Mouse (Mus musculus) kidney, postnatal 10 days (tissue): ENCODE measurements around the gene Gm17657.

ENCODE experiments used
- DNase-seq: peaks from one replicate; pipeline ENCODE4 v3.0.0; 2021; ENCODE audit warnings: mixed read lengths

Gm17657 gene

DNA sequence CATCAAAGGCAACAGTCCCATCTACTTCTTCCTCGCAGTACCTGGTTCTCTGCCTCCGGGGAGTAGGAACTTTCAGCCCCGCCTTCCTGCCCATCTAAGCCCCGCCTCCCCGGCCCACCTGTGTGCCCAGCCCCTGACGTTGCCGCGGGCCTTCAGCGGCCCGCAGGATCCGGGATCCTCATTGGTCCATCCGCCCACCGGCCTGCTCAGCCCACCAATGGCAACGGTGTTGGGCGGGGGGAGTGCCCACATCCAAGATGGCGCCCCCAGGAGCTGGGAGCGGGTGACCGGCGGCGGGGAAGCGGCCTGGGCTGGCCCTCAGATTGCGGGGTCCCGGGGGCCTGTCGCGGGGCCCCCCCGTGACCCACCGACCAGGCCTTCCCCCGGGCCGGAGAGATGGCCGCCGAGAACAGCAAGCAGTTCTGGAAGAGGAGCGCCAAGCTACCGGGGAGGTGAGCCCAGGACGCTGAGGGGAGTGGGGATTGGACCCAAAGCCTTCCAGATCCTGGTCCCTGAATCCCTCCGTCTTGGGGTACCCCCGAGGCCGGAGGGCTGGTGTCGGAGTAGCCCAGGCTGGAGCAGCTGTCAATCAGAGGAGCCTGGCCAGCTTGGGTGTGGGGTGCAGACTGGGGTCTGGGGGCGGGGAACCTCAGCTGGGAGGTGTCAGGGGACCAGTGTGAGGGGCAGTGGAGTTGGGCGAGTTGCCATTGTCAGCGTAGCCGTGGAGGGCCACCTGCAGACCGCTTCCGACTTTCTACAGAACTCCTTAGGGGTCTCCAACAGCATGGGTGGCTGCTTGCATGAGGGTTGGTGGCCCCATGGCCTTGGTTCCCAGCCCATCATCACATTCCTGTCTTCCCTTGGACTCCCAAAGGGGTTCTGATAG lies at the start of gene Gm17657, which contains the start of gene Tbc1d22b:
Gm17657 (minus strand) TSS at position 96 of the 886 bp plus-strand sequence.
Tbc1d22b (plus strand) TSS at position 243 of the 886 bp plus-strand sequence.
- peak; percentile 97 for DNase-seq

DNA sequence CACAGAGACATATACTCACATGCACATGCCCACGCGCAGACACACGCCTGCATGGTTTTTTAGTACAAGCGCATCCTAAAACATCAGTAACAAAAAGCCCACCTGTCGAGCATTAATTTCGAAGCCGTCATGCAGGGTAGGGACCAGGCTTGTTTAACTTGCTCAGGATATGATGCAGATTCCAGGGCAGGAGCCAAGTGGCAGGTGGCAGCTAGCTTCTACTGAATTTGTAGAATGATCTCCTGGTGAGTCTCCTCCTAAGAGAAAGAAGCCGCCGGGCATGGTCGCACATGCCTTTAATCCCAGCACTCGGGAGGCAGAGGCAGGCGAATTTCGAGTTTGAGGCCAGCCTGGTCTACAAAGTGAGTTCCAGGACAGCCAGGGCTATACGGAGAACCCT lies 49.6 kb upstream of the Gm17657 start:
- DNase-seq: no peak

DNA sequence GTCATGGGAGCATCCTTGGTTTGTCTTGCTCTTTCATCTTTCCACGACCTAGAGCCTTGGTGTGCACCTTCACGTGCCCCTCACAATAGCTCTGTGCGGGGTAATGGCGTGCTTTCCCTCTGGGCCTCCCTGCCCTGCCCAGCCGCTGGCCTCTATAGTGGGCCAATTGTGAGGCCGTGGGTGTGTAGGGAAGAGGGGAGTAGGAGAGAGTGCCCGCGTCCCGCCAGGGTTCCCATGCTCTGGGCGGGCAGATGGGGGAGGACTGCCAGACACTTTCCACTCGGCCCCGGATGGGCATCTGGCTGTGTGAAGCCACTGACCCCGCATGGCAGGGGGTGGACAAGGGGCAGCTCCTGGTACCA lies 47.3 kb upstream of the Gm17657 start:
- DNase-seq: no peak

DNA sequence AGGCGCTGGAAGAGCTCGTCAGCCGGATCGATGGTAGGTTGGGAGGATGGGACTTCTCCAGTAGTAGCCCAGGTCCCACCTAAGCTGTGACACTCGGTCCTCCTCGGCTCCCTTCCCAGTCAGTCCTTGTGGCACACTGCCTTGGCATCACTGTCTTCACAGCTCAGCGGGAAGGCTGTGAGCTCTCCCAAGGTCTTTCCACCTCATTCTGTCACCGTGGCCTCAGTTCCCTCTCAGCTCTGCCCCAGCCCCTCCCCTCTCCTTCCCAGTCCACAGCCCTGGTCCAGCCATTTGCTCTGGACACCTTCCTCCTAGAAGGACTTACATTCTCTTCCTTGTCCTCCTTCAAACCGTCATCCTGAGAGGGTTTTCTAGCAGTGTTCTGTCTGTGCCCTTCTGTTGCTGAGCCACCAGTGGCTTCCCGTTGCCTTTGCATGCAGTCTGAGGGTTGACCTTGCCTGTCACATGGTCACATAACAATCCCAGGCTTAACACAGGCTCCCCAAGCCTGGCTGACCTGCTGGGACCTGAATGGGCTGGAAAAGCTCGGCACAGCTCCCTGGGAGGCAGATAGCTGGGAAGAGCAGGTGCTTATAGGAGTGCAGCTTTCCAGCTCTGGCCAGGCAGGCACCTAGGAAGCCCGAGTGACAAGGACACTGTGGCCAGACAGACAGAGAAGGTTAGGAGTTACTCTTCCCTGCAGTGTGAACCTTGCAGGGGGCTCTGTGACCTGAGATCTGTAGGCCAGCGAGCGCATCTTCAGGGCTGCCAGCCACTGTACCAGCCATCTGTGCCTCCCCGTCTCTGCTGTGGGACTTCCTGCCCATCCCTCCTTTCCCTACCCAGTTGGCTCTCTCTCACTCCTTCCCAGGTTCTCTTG lies 46.7 kb upstream of the Gm17657 start:
- DNase-seq: peak; percentile 25

DNA sequence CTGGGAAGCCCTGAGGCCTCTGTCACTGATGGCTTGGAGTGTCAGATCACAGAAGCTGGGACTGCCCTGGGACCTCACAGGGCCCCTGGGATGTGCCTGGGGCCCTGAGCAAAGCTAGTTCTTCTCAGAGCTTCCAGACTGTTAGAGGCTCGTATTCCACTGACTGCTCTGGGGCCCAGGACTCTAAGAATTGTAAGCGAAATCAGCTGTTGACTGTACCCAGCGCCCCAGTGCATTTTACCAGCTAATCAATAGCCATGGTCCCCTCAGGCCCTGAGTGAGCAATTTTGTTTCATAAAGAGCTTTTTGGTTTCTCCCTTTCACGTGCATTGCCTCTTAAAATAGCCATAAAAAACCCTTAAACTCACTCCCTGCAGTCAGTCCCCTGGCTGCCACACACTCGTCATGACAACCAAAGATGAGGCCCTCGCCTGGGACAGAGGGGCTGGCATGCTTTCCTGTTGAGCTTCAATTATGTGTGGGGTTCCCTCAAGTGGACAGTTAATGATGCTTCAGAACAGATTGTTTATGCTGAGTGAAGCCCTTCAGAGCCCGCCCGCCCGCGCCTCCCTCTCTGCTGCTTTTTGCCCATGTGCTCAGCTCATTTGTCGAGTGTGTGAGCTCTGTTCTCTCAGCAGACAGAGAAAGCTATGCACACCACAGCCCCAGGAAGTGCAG lies 39.9 kb upstream of the Gm17657 start:
- no peak for DNase-seq

DNA sequence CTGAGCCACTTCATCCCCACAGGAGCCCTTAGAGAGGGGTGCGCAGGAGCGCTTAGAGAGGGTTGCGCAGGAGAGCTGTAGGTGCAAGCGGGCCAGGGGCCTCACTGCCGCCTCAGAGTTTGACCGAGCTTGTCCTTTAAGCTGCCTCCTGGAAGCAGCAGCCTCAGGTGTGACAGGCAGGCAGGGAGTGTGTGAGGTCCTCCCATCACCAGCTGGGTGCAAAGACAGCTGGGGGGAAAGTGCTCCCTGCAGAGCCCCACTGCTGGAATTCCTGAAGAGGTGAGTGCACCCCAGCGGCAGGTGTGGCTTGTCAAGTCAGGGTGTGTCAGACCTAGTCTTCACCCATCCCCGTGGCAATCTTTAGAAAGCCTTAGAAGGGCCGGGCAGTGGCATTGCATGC lies 37.5 kb upstream of the Gm17657 start:
- DNase-seq: no peak

DNA sequence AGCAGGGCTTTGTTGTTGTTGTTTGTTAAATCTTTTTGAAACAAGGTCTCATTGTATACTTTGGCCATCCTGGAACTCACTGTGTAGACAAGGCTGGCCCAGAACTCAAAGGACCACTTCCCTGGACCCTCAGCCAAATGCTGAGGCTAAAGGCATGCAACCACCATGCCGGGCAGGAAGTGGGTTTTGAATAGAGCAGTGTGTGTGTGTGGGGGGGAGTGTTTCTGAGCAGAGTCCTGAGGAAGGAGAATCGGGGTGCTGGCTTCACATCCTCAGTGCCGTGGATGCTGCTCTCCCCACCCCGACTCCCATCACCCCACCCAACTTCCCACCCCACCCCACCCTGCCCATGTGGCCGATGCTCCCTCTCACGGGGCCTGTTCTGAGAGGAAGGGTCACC lies 36.0 kb upstream of the Gm17657 start:
- no peak for DNase-seq

DNA sequence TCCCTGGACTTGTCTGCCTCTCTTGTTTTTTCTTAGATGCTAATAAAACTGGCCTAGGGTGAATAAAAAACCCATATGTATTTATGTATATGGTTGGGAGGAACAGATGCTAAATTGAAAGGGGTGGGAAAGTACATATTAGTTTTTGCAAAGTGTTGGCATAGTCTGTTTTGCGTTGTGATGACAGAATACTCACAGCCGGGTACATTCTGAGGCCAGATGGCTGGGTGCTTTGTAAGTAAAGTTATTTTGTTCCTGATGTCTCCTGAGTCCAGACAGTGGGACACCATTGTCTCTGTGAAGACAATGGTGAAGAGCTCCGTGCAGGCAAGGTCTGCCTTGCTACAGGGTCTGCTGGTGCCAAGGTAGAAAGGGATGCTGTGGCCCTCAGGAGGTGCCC lies 35.3 kb upstream of the Gm17657 start:
- no peak for DNase-seq

DNA sequence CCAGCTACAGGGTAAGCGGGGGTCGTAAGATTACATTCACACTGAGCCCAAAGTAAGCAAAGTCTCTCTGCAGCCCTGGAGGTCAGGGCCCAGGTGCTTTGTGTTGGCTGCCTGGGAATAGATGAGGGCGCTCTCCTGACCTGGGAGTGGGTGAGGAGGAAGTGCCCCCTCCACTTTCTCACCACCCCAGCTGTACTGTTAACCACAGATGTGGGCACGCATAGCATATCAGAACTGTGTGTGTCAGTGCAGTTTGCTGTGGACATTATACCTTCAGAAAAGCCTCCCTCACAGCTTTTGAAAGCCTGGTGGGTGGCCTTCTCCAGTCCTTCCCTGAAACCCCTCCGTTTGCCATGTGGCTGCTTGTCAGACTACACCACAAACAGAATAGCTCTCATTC lies 34.9 kb upstream of the Gm17657 start:
- no peak for DNase-seq

DNA sequence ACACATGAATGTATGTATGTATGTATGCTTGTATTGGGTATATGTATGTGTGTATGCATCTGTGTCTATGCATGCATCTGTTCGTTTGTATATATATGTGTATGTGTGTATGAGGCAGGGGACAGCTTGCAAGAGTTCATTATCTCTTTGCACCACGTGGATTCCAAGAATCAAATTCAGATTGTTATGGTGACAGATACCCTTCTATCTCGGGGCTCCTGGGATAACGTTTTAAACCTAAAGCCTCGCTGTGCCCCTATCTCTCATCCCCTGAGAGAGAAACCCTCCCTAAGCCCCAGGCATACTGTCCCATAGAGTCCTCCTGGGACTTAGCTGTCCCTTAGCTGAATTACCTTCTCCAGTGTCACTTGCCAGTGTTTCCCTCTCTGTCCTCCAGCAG lies 34.1 kb upstream of the Gm17657 start:
- DNase-seq: no peak

DNA sequence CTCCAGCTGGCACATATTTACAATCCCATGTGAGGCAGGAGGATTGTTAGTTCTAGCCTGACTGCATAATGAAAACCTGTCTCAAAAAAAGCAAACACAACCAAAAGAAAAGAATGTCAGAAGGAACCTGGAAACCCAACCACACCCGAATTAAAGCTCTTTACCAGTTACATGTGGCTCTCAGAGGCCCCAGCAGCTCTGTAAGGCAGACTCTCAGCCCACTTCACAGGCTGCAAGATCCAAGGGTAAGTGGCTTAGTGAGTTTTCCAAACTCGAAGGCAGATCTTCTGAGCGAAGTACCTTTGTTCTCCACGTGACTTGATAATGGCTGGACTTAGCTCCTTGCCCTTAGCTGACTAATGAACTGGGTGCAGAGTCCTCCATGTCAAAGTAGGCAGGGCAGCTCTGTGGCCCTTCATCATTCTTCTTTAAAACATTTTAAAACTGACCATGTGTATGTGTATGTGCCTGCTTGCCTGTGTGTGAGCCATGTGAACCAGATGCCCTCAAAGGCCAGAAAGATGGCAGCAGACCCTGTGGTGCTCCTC lies 30.2 kb upstream of the Gm17657 start:
- no peak for DNase-seq

DNA sequence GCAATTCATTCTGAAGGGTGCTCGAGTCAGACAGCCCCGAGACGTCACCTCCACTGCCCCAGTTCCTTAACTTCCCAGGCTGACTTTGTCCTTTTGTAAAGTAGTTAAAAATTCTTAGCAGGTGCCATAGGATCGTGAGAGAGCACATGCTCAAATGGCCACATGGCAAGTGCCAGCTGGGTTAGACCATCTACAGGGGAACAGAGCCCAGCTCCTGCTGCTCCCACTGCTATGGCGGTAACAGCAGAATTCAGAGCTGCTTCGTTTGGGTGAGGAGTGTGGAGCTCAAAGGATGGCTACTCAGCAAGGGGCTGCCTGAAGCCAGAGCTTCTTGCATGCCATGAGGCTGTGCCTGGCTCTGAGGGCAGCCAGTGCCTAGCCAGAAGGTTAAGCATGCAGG lies 20.4 kb upstream of the Gm17657 start:
- DNase-seq: no peak

DNA sequence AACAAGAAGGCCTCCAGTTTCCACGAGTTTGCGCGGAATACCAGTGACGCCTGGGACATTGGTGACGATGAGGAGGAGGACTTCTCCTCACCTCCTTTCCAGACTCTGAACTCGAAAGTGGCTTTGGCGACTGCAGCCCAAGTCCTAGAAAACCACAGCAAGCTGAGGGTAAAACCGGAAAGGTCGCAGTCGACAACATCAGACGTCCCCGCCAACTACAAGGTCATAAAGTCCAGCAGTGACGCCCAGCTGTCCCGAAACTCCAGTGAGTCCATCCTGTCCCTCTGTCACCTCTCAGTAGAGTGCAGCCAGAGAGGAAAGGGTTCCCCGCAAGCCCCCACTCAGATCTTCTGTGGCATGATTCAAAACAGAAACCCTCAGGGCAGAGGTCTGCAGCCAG lies 19.0 kb upstream of the Gm17657 start:
- DNase-seq: no peak

DNA sequence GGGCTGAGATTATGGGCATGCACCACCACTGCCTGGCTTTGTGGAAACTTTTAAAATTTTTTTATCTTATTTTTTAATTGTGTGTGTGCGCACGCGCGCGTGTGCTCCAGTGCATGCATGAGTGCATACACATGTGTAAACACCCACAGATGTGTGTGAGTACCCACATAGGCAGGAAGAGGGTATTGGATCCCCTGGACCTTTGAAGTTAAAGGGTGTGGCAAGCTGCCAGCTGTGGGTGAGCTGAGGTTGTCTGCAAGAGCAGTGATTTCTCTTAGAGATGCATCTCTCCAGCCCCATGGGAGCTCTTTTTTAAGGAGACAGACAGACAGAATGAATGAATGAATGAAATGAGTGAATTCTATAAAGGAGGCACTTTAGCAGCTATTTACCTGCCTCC lies 16.1 kb upstream of the Gm17657 start:
- no peak for DNase-seq

DNA sequence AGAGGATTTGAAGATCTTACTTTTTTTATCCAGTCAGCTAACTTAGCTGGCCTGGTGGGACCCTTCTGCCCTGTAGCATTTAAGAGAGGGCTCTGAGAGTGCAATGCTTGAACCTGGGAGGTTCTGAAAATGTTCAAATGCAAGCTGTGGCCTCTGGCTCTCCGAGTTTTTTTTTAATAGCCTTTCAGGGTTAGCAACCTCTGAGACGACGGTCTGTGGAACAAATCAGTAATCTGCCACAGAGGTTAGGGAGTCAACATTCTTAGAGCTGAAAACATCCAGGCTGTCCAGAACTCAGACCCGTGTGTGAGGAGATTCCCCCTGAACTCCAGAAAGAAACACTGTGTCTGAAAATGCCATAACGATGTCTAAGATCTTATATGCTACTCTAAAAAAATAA lies 9.0 kb upstream of the Gm17657 start:
- DNase-seq: no peak

DNA sequence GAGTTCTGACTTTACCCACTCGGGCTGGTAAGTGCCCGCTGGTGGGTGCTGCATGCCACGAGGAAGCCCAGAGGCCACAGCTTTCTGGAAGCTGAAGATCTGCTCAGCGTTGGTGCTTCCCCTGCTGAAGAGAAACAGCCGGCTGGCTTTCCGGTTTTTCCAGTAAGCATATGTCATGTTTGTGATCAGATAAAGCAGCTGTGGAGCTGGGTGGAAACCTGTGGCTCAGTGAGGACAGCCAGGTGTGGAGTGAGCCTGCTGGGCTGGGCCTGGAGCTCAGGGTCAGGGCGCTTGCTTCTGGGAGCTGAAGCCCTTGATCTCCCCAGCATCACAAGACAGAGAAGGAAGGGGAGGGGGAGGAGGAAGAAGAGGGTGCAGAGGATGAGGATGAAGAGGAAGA lies 7.5 kb upstream of the Gm17657 start:
- peak; percentile 60 for DNase-seq

DNA sequence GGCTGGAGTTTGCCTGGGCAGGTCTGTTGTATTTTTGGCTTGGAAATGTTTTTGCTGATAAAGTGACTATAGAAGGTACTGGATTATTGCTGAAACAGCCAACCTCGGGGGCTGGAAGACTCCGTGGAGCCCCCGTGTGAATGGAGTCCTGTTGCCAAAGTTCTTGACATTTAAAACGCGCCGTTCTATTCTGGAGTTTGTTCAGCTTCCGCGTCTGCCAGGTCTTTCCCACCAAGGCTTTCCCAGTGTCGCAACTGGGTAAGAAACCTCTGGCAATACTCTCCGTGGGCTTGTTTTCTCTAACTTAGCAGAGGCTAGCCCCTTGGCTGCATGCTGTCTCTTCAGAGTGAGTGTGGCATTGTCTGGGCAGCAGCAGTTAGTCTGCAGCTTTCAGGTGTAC lies 7.0 kb upstream of the Gm17657 start:
- DNase-seq: no peak

DNA sequence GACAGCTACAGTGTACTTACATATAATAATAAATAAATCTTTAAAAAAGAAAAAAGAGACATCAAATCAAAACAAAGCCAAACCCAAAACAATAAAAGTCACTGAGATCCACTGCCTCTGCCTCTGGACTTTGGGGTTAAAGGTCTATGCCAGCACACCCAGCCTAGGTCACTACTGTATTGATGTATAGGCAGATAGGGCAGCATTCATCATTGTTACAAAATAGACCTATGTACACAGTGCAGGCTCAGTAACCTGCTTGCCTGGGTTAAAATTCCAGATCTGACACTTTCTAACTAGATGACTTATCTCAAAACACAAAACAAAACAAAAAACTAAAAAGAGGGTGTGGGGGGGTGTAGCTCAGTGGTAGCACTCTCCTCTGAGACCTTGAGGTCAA lies 4.7 kb upstream of the Gm17657 start:
- DNase-seq: no peak

DNA sequence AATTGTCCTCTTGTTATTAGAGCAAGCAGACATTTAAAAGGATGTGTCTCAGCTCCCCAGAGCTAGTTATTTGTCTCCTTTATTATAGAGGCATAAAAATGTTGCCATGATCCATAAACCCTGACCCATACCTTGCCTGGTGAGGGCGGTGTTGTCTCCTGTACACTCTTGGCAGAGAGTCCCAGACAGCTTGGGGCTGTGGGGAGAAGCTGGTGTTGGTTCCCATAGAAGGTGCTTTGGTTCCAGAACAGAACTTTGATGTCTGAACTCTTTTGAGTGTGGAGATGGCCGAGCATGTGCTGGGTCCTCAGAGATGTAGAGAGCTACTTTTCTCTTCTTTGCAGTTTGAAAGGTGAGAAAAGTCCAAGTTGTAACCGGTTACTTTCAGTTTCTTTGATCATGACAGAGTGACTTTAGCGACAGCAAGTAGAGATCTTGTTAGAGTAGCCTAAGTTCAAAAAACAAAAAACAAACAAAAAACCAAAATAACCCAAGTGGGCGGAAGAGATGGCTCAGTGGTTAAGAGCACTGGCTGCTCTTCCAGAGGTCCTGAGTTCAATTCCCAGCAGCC lies 2.8 kb upstream of the Gm17657 start, which contains the start of gene Tmem217:
Tmem217 (minus strand) TSS at position 224 of the 571 bp plus-strand sequence.
- no peak for DNase-seq

DNA sequence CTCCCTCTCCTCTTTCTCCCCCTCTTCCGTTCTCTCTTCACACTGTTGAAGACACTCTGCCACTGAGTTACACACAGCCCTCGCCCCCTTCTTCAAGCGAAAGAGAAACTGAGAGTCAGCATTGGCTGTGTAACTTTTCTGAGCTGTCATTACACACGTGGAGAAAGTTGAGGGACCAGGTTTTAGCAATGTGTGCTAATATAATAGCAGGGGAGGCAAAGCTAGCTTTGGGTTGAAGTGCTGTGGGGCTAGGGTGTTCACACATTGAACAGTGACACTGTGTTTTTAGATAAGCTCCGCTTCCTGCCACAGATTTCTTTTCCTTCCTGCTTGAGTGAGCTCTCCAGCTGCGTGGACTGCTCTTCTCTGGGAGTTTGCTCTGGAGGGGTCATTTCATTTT lies 1.6 kb upstream of the Gm17657 start:
- no peak for DNase-seq

DNA sequence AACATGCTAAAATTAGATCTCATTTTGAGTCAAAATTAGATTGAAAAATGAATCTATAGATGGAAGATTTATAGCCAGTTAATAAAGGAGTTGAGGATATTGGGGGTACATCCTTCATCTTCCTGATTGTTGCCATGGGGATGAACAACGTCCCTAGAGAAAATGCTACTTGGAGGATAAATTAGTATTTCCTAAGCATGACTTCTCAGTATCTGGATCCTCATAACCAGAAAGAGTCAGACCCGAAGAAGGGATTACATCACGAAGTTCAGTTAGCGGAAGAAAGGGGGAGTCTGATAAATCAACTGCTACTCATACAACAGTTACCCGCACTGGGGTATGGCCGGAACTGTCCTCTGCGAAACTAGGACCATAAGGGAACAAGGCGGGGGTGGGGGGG lies 444 bp downstream of the Gm17657 start:
- no peak for DNase-seq

DNA sequence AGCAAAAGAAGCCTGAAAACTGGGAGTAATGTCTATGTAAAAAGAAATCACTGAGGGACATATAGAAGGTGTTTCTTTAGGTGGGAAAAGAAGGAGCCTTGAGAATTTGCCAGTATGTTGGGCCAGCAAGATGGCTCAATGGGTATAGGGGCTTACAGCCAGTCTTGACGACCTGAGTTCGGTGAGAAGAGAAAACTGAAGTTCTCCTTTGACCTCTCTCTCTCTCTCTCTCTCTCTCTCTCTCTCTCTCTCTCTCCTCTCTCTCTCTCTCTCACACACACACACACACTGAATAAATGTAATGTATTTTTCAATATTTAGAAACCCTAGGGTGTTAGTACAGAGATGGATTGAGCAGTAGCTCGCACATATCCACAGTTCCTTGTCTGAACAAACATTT lies 944 bp downstream of the Gm17657 start:
- no peak for DNase-seq

DNA sequence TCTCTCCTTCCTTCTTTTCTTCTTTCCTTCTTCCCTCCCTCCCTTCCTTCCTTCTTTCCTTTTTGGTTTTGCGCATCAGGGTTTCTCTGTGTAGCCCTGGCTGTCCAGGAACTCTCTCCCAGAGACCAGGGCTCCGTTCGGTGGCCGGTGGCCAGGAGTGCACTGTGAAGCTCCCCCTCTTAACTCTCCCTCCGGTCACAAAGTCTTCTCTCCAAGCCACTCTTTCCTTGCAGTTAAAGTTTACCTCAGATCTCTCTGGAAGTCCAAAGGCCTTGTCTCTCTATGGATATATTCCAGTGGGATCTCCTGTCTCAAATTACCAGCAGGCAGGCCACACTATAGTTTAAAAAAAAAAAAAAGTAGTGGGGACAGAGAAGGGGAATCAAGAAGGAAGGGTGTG lies 4.2 kb downstream of the Gm17657 start:
- peak; percentile 40 for DNase-seq
